Mouse (Mus musculus) liver, embryonic 13.5 days (tissue): ENCODE measurements around the gene Wdr41. TPM values are rescaled to one million over a fixed set of nuclear protein-coding genes. Genes with fewer than 3 reads are reported as not detected.

Source experiments
- ATAC-seq: fragments of 200-750 bp; cut with Nextera tagmentation; 2 replicates; pipeline ENCODE4 v1.8.0; 2017; ENCODE audit warnings: low read depth, mild to moderate bottlenecking, moderate number of reproducible peaks, moderate library complexity
- DNase-seq: peaks from one replicate; pipeline ENCODE4 v3.0.0; 2022
- H3K27ac ChIP-seq: fragments of 300-500 bp; sonication (generic); 2 replicates; pipeline ENCODE4 v1.5.1; 2015; ENCODE audit warnings: moderate library complexity, mild to moderate bottlenecking, inconsistent platforms
- H3K27me3 ChIP-seq: fragments of 300-500 bp; sonication (generic); 2 replicates; pipeline ENCODE4 v1.6.1; 2015; ENCODE audit warnings: mild to moderate bottlenecking, inconsistent platforms
- H3K36me3 ChIP-seq: fragments of 300-500 bp; sonication (generic); 2 replicates; pipeline ENCODE4 v1.6.1; 2015; ENCODE audit warnings: mild to moderate bottlenecking, inconsistent platforms
- H3K4me1 ChIP-seq: fragments of 300-500 bp; sonication (generic); replicated peaks from 2 replicates; pipeline ENCODE4 v1.6.1; 2015; ENCODE audit warnings: inconsistent platforms
- H3K4me2 ChIP-seq: fragments of 300-500 bp; sonication (generic); 2 replicates; pipeline ENCODE4 v1.6.1; 2015; ENCODE audit warnings: inconsistent platforms, mild to moderate bottlenecking, moderate library complexity
- H3K4me3 ChIP-seq: fragments of 300-500 bp; sonication (generic); replicated peaks from 2 replicates; pipeline ENCODE4 v1.5.1; 2015; ENCODE audit warnings: mild to moderate bottlenecking, inconsistent platforms
- H3K9ac ChIP-seq: fragments of 300-500 bp; sonication (generic); 2 replicates; pipeline ENCODE4 v1.6.1; 2015; ENCODE audit warnings: mild to moderate bottlenecking, inconsistent platforms
- H3K9me3 ChIP-seq: fragments of 300-500 bp; sonication (generic); replicated peaks from 2 replicates; pipeline ENCODE4 v1.6.1; 2016; ENCODE audit warnings: inconsistent platforms
- WGBS: fragments of 180-500 bp; shearing (Covaris S2); methylation state at CpG from one replicate; pipeline ENCODE4 v1.1.7; 2015; ENCODE audit not compliant: insufficient replicate concordance; 5-methylcytosine and 5-hydroxymethylcytosine counted together
- polyA plus RNA-seq: library from polyadenylated mRNA; unstranded; fragments of >200 nt; fragmentation: Nextera tagmentation; extraction: Ambion mirVana; gene quantifications from 2 replicates; pipeline ENCODE4 v1.2.1, GENCODE M21; 2015

Gene Wdr41
- polyA plus RNA-seq: 6.0 and 6.6 TPM in 2 replicates

DNA sequence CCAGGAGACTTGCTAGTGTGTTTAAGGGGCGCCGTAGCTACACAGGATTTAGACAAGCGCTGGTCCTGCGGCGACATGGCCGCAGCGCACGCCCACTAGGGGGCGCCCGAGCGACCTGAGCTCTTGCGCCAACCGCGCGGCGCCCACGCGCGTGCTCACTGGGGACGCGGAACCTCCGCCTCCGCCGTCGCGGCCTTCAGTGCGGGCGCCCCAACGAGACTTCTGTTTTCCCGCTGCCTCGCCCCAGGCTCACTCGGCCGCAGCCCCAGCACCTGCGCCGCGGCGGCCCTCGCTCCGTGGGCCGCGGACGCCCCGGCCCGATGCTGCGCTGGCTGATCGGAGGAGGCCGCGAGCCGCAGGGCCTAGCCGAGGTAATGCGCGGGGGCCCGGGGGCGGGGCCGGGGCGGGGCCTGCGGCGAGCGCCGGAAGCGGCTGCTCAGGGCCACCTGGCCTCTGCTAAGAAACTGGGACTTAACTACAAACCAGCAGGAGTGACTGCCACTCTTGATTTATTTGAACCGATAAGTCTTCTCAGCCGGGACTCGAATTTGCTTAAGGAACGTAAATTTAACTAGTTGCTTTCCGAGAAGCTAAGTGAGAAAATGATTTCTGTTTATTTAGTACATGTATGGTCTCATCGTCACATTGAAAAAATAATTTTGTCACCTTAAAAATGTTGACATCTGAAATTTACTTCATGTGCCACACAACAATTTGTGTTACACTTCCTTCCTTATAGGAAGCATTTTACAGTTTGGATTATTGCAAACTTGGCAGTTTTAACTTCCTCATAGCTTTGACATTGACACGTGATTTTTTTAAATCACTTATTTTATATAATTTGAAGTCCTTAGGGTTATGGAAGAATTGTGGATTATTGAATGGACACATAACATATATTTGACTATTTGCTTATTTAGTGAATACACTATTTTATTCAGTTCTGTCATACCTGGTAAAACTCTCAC, at the start of gene Wdr41:
TSS of gene Wdr41 (plus strand) at position 126 of the 968 bp plus-strand sequence.
- DNase-seq: peak; percentile 81
- Histone ChIP-seq H3K9ac (peak within 1 kb of the TSS; percentile 83), H3K4me1 (peaks cover 8% of the 10 kb centered on the region), H3K27ac (peak within 1 kb of the TSS; percentile 80), H3K9me3 (no peaks in the 10 kb centered on the region), H3K4me2 (peak within 1 kb of the TSS; percentile 72), H3K27me3 (no peaks in the 10 kb centered on the region), H3K36me3 (no peaks in the 10 kb centered on the region), H3K4me3 (peak within 1 kb of the TSS; percentile 74)
- peak; percentile 99 for ATAC-seq
- WGBS: 2% methylated on average over 68 of the region's 68 CpGs

DNA sequence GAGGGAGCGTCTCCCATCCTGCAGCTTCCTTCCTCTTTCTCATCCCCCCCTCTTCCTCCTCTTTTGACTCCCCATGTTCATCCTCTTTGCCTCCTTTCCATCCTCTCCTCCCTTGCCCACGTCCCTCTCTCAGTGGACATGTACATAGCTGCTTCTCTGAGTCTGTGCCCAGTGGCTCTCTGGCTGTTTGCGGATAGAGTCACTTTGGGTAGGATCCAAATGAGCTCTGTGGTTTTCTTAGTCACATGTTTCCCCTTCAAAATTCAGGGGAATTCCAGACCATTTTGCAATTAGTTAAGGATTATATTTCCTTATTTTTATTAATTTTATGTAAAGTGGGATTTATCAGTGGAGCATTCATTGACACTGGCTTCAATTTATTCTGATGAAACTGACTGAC, 48.1 kb upstream of the Wdr41 start:
- H3K27me3 ChIP-seq: peaks cover 13% of the 10 kb centered on the region
- WGBS: 48% methylated on average over 3 of the region's 3 CpGs
- no peaks in the 10 kb centered on the region for H3K4me1 ChIP-seq
- H3K36me3 ChIP-seq: no peaks in the 10 kb centered on the region
- H3K9me3 ChIP-seq: no peaks in the 10 kb centered on the region
- H3K9ac ChIP-seq: no peak overlapping the region
- DNase-seq: no peak
- H3K27ac ChIP-seq: no peak overlapping the region
- H3K4me2 ChIP-seq: no peak overlapping the region
- H3K4me3 ChIP-seq: no peak overlapping the region
- no peak for ATAC-seq

DNA sequence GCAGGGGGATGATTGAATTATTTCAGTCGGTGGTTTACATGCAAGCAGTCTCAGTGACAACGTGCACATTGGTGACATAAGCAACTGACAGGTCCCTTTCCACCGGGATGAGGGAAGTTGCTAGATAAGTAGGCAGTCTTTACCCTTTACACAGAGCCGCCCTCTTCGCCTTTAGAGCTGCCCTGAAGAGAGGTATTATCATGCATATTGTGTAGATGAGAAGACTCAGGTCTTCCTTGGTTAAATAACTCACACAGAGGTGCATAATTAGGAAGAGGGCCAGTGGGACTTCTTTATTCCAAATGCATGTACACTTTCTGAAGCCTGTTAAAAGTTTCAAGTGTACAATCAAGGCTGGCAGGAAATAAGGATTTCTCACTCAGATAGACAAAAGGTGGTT, 37.7 kb upstream of the Wdr41 start:
- Histone ChIP-seq H3K9me3 (no peaks in the 10 kb centered on the region), H3K9ac (no peak overlapping the region), H3K36me3 (no peaks in the 10 kb centered on the region), H3K4me3 (no peak overlapping the region), H3K27me3 (peaks cover 9% of the 10 kb centered on the region; the same call in 1 of the 2 replicates), H3K27ac (no peak overlapping the region), H3K4me1 (no peaks in the 10 kb centered on the region), H3K4me2 (no peak overlapping the region)
- WGBS: 46% methylated on average over 5 of the region's 5 CpGs
- ATAC-seq (no peak), DNase-seq (no peak)

GRCm38 (mm10) chr13:94940104-94940503, 36.0 kb upstream of the Wdr41 start:
- Histone ChIP-seq H3K4me2 (no peak overlapping the region), H3K4me3 (no peak overlapping the region), H3K27ac (no peak overlapping the region), H3K9me3 (no peaks in the 10 kb centered on the region), H3K27me3 (peaks cover 9% of the 10 kb centered on the region; the same call in 1 of the 2 replicates), H3K9ac (no peak overlapping the region), H3K36me3 (no peaks in the 10 kb centered on the region), H3K4me1 (no peaks in the 10 kb centered on the region)
- 54% methylated on average over 5 of the region's 5 CpGs for WGBS
- ATAC-seq (no peak), DNase-seq (no peak)

DNA sequence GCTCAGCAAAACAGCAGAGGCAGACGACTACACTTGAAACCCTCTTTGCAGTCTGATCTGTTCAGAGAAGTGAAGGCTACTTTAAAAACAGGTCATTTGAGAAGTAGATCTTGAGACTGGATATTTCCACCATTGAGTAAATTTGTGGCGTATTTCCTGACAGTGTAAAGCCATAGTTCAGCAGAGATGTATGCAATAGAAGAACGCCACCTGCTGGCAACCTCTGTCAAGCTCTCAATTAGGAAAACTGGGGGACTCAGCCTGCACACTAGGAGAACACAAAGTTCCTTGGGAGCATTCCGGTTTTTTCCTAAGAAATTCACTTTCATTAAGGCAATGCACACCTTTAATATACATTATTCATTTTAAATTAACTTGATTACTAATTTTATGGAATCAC, 34.9 kb upstream of the Wdr41 start:
- no peak overlapping the region for H3K4me2 ChIP-seq
- no peaks in the 10 kb centered on the region for H3K9me3 ChIP-seq
- peak; percentile 11 for DNase-seq
- H3K36me3 ChIP-seq: no peaks in the 10 kb centered on the region
- H3K4me1 ChIP-seq: no peaks in the 10 kb centered on the region
- ATAC-seq: no peak
- H3K27me3 ChIP-seq: peaks cover 9% of the 10 kb centered on the region; the same call in 1 of the 2 replicates
- H3K27ac ChIP-seq: no peak overlapping the region
- no peak overlapping the region for H3K4me3 ChIP-seq
- WGBS: 13% methylated on average over 4 of the region's 4 CpGs
- no peak overlapping the region for H3K9ac ChIP-seq

DNA sequence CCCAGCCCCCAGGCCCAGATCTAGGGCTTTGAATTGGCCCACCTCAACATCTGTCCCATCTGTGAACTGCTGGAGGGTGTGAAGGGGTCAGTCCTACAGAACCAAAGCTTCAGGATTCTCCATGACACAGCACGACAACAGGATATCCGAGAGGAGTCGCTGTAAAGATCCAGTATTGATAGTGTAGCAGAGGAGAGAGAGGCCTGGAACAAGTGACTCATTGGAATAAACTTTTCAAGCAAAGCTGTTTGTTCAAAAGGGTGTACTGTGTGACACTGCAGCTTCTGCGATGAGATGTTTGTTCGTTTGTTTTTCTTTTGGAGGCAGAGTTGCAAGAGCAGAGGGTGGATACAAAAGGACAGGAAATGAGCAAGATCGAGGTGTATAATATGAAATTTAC, 20.2 kb upstream of the Wdr41 start:
- ATAC-seq (no peak), DNase-seq (no peak)
- Histone ChIP-seq H3K9me3 (no peaks in the 10 kb centered on the region), H3K27ac (no peak overlapping the region), H3K9ac (no peak overlapping the region), H3K4me3 (no peak overlapping the region), H3K4me1 (no peaks in the 10 kb centered on the region), H3K27me3 (no peaks in the 10 kb centered on the region), H3K36me3 (no peaks in the 10 kb centered on the region), H3K4me2 (no peak overlapping the region)
- 44% methylated on average over 6 of the region's 6 CpGs for WGBS

DNA sequence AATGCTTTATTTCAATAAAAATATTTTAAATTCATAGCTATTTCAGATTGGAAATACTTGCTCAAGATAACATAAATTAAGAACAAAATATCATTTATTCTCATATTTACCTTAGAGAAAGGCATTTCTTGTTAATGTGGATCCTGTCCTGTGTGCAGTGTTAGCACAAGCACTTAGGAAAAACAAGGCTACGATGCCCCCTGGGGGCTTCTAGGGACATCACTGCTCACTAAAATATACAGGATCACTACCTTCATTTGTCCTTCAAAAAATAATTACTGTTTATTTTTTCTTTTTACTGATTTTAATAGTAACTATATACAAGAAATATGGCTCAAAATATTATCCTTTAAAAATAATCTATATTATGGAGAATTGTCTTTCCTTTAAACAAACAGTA, 18.2 kb upstream of the Wdr41 start:
- H3K4me1 ChIP-seq: no peaks in the 10 kb centered on the region
- no peak overlapping the region for H3K9ac ChIP-seq
- DNase-seq (no peak), ATAC-seq (no peak)
- no peaks in the 10 kb centered on the region for H3K9me3 ChIP-seq
- H3K27me3 ChIP-seq: no peaks in the 10 kb centered on the region
- no peak overlapping the region for H3K4me3 ChIP-seq
- no peak overlapping the region for H3K27ac ChIP-seq
- no peak overlapping the region for H3K4me2 ChIP-seq
- 49% methylated on average over 1 of the region's 1 CpGs for WGBS
- H3K36me3 ChIP-seq: no peaks in the 10 kb centered on the region

DNA sequence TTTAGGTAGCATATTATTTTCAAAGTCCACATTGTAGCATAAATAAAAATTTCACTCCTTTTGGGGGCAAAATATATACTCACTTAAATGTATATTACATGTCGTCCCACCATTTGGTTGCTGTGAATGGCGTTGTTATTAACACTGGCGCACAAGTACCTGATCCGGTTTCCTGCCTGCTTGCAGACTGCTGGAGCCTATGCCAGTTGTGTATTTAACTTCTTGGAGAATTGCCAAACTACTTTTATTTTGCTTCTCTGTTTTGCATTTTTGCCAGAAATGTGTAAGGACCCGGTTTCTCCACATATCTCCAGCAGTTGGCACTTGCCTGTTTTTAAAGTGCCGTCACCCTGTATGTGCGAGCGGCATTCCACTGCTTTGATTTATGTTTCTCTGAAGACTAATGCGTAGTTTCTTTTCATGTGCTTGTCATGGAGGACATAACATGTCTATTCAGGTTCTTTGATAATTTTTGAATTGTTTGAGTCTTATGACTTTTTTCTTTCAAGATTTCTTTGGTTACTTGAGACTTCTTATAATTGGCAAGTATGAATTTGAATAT, 6.1 kb upstream of the Wdr41 start:
- H3K4me1 ChIP-seq: no peaks in the 10 kb centered on the region
- DNase-seq: no peak
- ATAC-seq: no peak
- no peaks in the 10 kb centered on the region for H3K9me3 ChIP-seq
- no peaks in the 10 kb centered on the region for H3K36me3 ChIP-seq
- WGBS: 78% methylated on average over 9 of the region's 9 CpGs
- H3K27ac ChIP-seq: no peak overlapping the region
- H3K27me3 ChIP-seq: no peaks in the 10 kb centered on the region
- H3K4me2 ChIP-seq: no peak overlapping the region
- no peak overlapping the region for H3K4me3 ChIP-seq
- H3K9ac ChIP-seq: no peak overlapping the region

- Histone ChIP-seq H3K9me3 (no peaks in the 10 kb centered on the region), H3K27ac (no peak overlapping the region), H3K27me3 (no peaks in the 10 kb centered on the region), H3K9ac (peak overlapping the region; percentile 83), H3K4me3 (peak overlapping the region; percentile 74), H3K4me2 (peak overlapping the region; percentile 72), H3K36me3 (no peaks in the 10 kb centered on the region), H3K4me1 (peaks cover 8% of the 10 kb centered on the region)
- ATAC-seq (no peak), DNase-seq (no peak)
- WGBS: 26% methylated on average over 9 of the region's 9 CpGs
These were observed 321 bp upstream of the Wdr41 start for GRCm38 (mm10) chr13:94975828-94976218.

DNA sequence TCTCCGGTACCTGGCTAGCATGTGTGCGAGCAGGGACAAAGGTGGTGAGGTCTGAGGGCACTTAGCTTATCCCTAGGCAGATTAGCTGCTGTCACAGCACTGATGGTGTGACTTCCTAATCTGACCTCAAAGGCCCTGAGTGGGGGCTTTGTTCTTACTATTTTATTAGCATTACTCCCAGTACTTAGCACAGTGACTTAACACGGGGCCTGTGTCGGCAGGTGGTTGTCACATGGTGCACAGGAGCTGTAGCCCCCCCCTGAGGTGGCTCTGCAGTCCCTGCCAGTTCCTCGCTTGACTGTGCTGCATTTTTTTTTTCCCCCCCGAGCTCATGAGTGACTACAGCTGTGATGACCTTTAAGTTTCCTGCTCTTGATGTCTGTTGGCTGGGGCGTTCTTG, 2.9 kb downstream of the Wdr41 start:
- Histone ChIP-seq H3K4me3 (no peak overlapping the region), H3K4me1 (peaks cover 8% of the 10 kb centered on the region), H3K36me3 (no peaks in the 10 kb centered on the region), H3K4me2 (no peak overlapping the region), H3K9me3 (no peaks in the 10 kb centered on the region), H3K27ac (no peak overlapping the region), H3K9ac (no peak overlapping the region), H3K27me3 (no peaks in the 10 kb centered on the region)
- DNase-seq (no peak), ATAC-seq (no peak)
- WGBS: 69% methylated on average over 7 of the region's 7 CpGs

- DNase-seq (no peak), ATAC-seq (no peak)
- Histone ChIP-seq H3K9me3 (no peaks in the 10 kb centered on the region), H3K4me2 (no peak overlapping the region), H3K27ac (no peak overlapping the region), H3K4me1 (0 out of 2 replicates have a peak, but pooled peaks cover 4% of the 10 kb centered on the region), H3K4me3 (no peak overlapping the region), H3K9ac (no peak overlapping the region), H3K36me3 (peaks cover 6% of the 10 kb centered on the region; the same call in 1 of the 2 replicates), H3K27me3 (no peaks in the 10 kb centered on the region)
- WGBS: 55% methylated on average over 5 of the region's 5 CpGs
These were observed 14.4 kb downstream of the Wdr41 start for GRCm38 (mm10) chr13:94990516-94990915.
